Mouse (Mus musculus) brown adipose tissue, adult 24 weeks (tissue): ENCODE measurements around the gene Cox14. TPM values are rescaled to one million over a fixed set of nuclear protein-coding genes. Genes with fewer than 3 reads are reported as not detected.

Experiments used
- H3K27ac ChIP-seq: fragments of 200-500 bp; replicated peaks from 2 replicates; pipeline ENCODE4 v1.5.1; 2012; ENCODE audit warnings: low read depth, mild to moderate bottlenecking, low read length
- H3K4me1 ChIP-seq: fragments of 200-500 bp; 2 replicates; pipeline ENCODE4 v1.6.1; 2012; ENCODE audit warnings: low read length, mixed read lengths; ENCODE audit not compliant: control insufficient read depth, insufficient read depth, insufficient read length
- H3K4me3 ChIP-seq: fragments of 200-500 bp; 2 replicates; pipeline ENCODE4 v1.5.1; 2012; ENCODE audit warnings: low read depth, mild to moderate bottlenecking, low read length, moderate library complexity; ENCODE audit not compliant: insufficient read depth
- polyA plus RNA-seq: library from polyadenylated mRNA; stranded (reverse); fragments of >200 nt; gene quantifications from 2 replicates; pipeline ENCODE4 v1.2.4, GENCODE M21; 2012; ENCODE audit not compliant: missing spikeins, insufficient read depth, insufficient read length

Cox14 gene
- polyA plus RNA-seq, 1 experiment, result 242 TPM

DNA sequence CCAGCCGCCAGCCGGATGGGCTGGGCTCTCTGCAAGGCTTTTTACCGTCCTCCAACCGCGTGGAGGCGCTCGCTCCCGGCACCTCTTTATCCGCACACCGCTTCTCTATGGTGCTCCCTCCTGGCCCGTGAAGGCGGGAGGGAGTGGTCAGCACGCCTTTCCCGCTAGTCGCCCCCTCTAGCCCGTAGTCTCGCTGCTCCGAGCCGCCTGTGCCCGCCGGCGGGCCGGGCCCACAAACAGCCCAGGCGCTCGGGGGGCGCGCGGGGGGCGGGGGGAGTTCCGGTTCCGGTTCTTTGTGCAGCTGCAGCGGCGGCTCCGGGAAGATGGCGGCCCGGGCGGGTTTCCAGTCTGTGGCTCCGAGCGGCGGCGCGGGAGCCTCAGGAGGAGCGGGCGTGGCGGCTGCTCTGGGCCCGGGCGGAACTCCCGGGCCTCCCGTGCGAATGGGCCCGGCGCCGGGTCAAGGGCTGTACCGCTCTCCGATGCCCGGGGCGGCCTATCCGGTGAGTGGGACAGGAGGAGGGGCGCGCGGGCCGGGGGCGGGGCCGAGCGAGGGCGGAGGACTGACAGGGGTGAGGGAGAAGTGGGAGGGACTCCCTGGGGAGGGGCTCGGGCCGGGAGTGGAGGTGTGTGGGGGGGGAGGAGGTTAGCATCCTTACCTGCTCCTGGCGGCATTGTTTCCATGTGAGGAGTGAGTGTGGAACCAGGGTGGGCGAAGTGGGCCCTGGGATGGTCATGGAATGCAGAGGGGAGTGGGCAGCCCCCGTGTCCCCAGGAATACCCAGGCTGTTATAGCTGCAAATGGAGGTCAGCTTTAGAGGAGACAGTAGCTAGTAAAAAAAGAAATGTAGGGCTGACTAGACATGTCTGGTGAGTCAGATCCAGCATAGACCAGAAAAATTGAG, 23.2 kb upstream of the Cox14 start, which contains the start of gene Smarcd1:
Gene Smarcd1 (plus strand): TSS at position 131 of the 902 bp plus-strand sequence.
- peak within 1 kb of the TSS; percentile 67 for H3K27ac ChIP-seq

DNA sequence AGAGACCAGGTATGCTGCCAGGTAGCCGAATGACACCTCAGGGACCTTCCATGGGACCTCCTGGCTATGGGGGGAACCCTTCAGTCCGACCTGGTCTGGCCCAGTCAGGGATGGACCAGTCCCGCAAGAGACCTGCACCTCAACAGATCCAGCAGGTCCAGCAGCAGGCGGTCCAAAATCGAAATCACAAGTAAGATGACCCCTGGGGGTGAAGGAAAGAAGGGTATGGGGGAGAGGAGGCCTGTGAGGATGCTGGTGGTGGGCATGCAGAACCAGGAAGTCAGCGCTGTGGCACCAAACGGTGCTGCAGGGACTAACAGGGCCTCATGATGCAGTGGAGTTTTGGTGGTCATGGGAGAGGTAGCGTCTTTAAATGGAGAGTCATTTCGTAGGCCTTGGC, 22.3 kb upstream of the Cox14 start:
- H3K4me3 ChIP-seq, result peak overlapping the region; percentile 14; the same call in 1 of the 2 replicates

More for the DNA sequence above, 23.2 kb upstream of the Cox14 start, which contains the start of gene Smarcd1:
- peaks cover 11% of the 10 kb centered on the region; the same call in 1 of the 2 replicates for H3K4me1 ChIP-seq
- peak within 1 kb of the TSS; percentile 78 for H3K4me3 ChIP-seq

DNA sequence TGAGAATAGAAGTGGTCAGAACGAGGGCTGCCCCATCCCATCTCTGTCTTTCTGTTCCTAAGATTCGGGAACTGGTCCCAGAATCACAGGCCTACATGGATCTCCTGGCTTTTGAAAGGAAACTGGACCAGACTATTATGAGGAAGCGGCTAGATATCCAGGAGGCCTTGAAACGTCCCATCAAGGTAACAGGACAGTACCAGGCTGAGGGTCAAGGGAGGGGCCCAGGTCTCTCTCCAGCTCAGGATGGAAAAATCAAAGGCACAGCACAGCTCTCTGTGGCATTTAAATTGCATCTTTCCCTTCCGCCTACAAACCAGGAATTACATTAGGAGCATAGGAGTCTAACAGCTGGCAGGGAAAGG, 21.8 kb upstream of the Cox14 start:
- no peak overlapping the region for H3K4me3 ChIP-seq
- peak overlapping the region; percentile 2; the same call in 1 of the 2 replicates for H3K27ac ChIP-seq
- peaks cover 11% of the 10 kb centered on the region; the same call in 1 of the 2 replicates for H3K4me1 ChIP-seq

More for the DNA sequence above, 22.3 kb upstream of the Cox14 start:
- H3K4me1 ChIP-seq, result peaks cover 11% of the 10 kb centered on the region; the same call in 1 of the 2 replicates
- peak overlapping the region; percentile 2; the same call in 1 of the 2 replicates for H3K27ac ChIP-seq

DNA sequence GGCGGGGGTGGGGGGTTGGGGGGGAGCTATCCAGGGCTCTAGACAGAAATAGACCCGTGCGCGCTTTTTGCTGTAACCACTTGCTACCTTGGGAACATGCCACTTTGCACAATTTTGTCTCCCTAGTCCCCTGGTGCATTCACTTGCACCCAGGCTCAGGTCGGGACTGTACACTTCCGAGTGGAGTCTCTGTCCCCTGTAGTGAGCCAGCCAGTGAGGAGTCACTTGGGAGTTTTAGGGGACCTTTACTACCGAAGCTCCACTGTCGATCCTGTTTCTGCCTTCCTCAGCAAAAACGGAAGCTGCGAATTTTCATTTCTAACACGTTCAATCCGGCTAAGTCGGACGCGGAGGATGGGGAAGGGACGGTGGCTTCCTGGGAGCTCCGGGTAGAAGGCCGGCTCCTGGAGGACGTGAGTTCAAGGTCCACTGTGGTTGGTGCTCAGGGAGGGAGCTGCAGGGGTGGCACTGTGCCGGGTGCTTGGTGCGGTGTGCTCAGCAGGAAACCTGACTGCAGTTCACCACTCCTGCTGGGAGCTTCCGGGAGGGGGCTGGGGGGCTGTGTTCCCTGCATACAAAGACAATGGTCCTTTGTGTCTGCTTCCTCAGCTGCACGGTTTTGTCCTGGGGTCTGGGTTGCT, 21.3 kb upstream of the Cox14 start:
- H3K4me3 ChIP-seq, result peak overlapping the region; percentile 14
- peaks cover 11% of the 10 kb centered on the region; the same call in 1 of the 2 replicates for H3K4me1 ChIP-seq
- H3K27ac ChIP-seq, result peak overlapping the region; percentile 28; the same call in 1 of the 2 replicates

DNA sequence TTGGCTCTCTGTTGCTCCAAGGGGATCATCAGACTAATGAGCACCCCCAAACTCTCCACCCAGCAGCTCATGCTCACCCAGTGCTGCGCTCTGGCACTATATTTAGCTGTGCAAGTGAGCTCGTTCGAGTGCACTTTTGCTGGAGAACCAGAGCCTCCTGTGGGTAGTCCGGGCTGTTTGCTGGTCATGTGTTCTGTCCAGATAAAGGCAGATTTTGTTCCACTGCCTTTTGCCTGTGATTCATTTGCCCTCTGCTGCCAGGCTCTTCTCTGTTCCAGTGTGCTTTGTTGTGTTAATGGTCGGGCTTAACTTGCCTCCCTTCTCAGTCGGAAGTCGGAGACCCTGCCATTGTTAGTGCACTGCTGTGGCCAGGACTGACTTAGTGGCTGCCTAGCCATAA, 20.5 kb upstream of the Cox14 start:
- Histone ChIP-seq H3K4me3 (no peak overlapping the region), H3K27ac (peak overlapping the region; percentile 28; the same call in 1 of the 2 replicates), H3K4me1 (peaks cover 11% of the 10 kb centered on the region; the same call in 1 of the 2 replicates)

DNA sequence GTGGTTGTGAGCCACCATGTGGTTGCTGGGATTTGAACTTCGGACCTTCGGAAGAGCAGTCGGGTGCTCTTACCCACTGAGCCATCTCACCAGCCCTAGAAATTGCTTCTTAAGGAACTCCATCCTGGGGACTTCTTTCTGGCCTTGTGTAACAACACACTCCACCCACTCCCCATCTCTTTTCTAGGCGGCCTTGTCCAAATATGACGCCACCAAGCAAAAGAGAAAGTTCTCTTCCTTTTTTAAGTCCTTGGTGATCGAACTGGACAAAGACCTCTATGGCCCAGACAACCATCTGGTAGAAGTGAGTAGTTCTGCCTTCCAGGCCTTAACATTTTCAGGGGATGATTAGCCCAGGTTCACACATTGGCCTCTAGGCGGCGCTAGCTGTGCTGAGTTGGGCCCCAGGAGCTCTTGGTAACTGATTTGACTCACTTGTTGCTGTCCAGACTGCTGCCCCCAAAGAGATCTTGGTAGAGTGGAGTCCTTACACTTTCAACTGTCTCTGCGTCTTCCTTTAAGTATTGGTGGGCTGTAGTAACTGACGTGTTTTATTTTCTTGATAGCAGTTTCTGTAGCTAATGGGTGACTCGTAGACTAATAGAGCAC, 19.9 kb upstream of the Cox14 start, which contains the start of gene Gm17349:
Gene Gm17349 (minus strand): TSS at position 51 of the 609 bp plus-strand sequence.
- Histone ChIP-seq H3K4me3 (peak within 1 kb of the TSS; percentile 14), H3K27ac (peak within 1 kb of the TSS; percentile 28; the same call in 1 of the 2 replicates), H3K4me1 (peaks cover 11% of the 10 kb centered on the region; the same call in 1 of the 2 replicates)

DNA sequence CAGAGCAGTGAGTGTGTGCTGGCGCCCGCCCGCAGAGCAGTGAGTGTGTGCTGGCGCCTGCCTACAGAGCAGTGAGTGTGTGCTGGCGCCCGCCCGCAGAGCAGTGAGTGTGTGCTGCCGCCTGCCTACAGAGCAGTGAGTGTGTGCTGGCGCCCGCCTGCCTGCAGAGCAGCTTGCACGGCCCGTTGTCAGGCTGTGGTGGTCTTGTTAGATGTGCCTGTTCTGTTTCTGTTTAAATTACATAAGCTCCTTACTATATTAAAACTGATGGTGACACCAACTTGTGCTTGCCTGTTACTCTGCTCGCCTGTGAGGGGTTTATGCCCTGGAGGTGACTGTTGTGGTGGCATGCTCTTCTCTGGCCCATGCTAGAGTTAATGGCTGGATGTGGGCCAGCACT, 17.2 kb upstream of the Cox14 start:
- H3K4me3 ChIP-seq, result no peak overlapping the region
- H3K4me1 ChIP-seq, result peaks cover 10% of the 10 kb centered on the region; the same call in 1 of the 2 replicates
- no peak overlapping the region for H3K27ac ChIP-seq

DNA sequence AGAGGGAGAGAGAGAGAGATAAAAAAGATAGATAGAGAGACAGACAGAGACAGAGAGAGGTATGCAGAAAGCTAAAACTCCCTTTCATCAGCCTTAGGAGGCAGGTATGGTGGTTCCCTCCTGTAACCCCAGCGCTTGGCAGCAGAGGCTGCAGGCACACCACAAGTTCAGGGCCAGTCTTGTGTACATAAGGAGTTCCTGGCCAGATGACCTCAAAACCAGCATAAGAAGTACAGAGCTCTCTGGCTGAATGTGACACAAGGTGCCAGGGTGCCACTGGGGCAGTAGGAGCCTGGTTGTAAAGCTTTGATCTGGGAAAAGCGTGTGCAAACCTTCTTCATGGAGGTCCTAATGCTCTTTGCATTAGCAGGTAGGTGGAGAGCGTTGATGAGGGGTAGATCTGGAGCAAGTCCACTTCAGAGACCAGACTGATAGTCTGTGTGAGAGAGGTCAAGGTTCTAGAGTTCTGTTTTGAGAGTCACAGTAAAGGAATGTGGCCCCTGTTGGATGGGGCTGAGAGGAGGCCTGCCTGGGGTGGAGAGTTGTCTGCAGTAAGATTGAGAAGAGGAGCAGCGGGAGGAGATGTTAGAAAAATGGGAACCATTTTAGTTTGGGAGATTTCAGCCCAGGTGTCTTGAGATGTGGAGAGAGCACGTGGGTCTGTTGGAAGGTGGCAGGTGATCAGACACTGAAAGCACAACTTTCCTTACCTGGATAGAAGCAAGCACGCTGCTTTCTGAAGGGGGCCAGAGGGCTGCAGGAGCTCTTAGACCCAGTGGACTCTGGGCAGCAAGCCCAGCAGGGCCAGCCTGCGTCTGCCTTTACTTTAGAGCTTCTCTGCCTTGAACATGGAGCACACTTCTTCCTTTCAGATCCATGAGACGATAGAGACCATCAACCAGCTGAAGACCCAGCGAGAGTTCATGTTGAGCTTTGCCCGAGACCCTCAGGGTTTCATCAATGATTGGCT, 14.9 kb upstream of the Cox14 start:
- Histone ChIP-seq H3K4me1 (peaks cover 2% of the 10 kb centered on the region; the same call in 1 of the 2 replicates), H3K4me3 (no peak overlapping the region), H3K27ac (no peak overlapping the region)

DNA sequence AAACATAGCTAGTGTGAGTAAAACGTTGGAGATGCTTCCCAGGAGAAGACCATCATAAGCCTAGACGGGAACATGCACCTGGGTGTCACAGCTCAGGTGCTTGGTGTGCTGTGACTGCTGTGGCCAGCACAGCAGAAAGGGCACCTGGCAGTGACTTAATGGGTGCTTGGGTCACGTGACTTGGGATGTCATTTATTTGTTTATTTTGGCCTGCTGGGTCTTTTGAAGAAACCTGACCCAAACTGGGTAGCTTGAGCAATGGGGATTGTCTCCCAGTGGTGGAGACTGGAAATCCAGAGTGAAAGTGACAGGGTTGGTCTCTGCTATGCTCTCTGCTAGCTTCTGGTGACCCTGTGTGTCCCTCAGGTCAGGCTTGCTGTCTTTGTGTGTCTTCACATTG, 13.9 kb upstream of the Cox14 start:
- Histone ChIP-seq H3K4me1 (peaks cover 2% of the 10 kb centered on the region; the same call in 1 of the 2 replicates), H3K27ac (no peak overlapping the region), H3K4me3 (no peak overlapping the region)

DNA sequence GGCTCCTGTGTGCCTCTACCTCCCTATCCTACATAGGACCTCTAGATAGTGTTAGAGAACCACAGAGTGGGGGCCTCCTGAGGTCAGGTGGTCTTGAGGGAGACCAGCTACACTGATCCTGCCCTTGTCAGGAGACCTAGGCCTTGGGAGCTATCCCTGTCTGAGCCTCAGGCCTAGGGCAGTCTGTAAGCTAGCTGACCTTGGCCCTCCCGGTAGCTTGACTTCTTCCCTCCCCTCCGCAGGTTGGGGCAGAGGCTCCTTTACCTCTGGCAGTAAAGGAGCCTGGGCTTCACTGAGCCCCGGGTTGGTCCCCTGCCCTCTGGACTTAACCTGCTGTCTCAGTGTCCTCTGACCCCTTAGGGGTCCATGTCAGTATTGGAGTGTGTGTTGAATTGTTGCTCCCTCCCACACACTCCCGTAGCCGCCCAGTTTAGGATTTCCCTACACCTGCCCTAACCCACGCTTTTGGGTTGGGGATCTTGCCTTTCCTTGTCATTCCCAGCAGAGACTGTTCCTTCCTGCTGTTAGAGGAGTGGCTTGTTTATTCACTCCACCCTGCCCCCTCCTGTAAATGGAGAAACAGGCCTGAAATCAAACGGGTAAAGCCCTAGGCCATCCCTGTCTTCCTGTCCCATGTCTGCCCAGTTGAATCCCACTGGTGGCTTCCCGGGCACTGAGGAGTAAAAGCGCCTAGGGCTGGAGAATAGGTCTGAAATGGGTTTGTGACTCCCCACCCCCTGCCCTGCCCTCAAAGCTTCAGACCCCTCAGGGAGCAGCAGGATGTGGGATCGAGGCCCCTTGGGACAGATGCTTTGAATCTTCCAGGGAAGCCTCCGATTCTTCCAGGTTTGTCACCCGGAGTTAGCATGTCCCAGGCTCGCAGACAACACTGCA, 12.5 kb upstream of the Cox14 start:
- no peak overlapping the region for H3K4me3 ChIP-seq
- peaks cover 2% of the 10 kb centered on the region; the same call in 1 of the 2 replicates for H3K4me1 ChIP-seq
- peak overlapping the region; percentile 93 for H3K27ac ChIP-seq

DNA sequence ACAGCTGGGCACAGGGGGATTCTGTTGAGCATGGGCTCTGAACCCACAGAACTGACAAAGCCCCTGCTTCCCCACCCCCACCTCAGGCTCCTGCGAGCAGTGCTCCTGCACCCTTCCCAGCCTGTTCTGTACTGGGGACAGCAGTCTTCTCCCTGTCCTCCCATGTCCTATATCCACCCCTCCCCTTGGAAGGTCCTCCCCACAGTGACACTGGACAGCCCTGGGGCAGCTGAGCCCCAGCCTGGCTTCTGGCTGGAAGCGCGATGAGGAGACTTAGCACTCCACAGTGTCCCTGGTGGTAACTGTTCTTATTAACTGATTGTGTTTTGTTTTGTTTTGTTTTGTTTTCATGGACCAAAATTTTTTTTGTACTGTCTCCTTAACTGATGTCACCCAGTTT, 11.8 kb upstream of the Cox14 start:
- Histone ChIP-seq H3K4me1 (peaks cover 2% of the 10 kb centered on the region; the same call in 1 of the 2 replicates), H3K27ac (peak overlapping the region; percentile 93), H3K4me3 (no peak overlapping the region)

DNA sequence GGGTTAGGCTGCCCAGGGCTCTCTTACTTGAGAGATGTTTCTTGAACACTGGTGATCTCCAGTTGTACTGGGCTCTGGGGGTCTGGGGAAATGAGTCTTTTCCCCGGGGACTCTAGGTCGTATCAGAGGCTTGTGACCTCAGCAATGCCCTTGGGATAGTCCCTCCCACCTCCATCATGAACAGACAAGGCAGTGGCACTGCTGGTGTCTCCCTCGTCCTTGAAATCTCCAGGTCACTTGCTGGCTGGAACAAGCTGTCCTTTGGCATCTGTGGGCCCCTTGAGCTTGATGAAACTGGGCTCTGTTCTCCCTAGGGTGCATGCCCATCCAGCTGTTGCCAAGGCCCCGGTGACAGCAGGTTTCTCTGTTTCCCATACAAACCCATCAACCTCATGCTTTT, 11.2 kb upstream of the Cox14 start:
- H3K4me3 ChIP-seq, result no peak overlapping the region
- H3K4me1 ChIP-seq, result peaks cover 2% of the 10 kb centered on the region; the same call in 1 of the 2 replicates
- H3K27ac ChIP-seq, result peak overlapping the region; percentile 93

DNA sequence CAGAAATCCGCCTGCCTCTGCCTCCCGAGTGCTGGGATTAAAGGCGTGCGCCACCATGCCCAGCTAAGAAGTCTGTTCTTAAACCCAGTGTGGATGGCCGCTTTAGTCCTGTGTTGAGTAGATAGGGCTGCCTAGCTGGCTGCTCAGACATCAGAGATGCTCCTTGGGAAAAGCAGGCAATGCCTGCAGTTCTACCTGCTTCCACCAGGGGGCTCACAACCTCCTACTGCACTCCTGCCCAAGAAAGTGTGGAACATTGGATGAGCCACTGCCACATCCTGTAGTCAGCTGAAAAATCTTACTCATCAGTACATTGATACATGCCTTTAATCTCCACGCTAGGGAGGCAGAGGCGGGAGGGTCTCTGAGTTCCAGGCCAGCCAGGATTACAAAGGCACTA, 10.6 kb upstream of the Cox14 start:
- peaks cover 2% of the 10 kb centered on the region; the same call in 1 of the 2 replicates for H3K4me1 ChIP-seq
- H3K27ac ChIP-seq, result peak overlapping the region; percentile 91
- H3K4me3 ChIP-seq, result no peak overlapping the region
